28 mouse cellular contexts compared by ENCODE assay signal in the genomic region with DNA sequence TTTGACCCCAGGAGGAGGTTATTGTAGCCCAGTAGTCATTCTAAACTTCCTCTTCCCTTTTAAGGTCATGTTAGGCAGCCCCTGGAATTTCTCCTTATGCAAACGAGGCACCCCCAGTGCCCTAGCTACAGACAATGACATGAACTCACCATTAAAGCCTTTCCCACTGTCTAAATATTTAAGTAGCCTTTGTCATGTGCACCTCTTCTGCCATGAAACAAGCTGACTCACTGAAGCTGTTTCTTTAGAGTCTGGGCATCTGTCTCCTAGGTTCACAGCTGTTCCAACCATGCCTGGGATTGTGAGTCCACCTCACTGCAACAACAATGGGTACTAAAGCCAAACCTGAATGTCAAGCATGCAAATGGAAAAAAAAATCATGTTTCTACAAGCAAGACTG.
"Had no signal": no experiment of that assay in that cellular context is flagged by ENCODE, and none has a peak within 500 bp of the region (broad histone marks: within the 10 kb centered on the region; RNA-seq: fewer than 3 reads in every experiment).

No protein-coding gene starts in this region.

- H3K27ac ChIP-seq: gastrocnemius, adult 2 months; heart, embryonic 10.5 days; hindbrain, embryonic 10.5 days; hindbrain, embryonic 12.5 days; hindbrain, embryonic 14.5 days; intestine, embryonic 15.5 days; kidney, embryonic 15.5 days; kidney, postnatal 0 days; limb, embryonic 13.5 days; limb, embryonic 15.5 days; liver, embryonic 12.5 days; liver, embryonic 14.5 days had no signal

- DNase-seq: gastrocnemius, adult 2 months; gastrocnemius, postnatal 10 days; gastrocnemius, postnatal 25 days; heart, adult 18-20 months; heart, postnatal 10 days; heart, postnatal 4 days; kidney, adult 18-20 months; kidney, adult 9 months; kidney, postnatal 14 days; kidney, postnatal 36 days; layer of hippocampus, adult 9-11 months; layer of hippocampus, postnatal 36 days; left cerebral cortex, postnatal 4 days had no signal

- H3K9me3 ChIP-seq: hindbrain, embryonic 10.5 days; hindbrain, embryonic 12.5 days; intestine, embryonic 15.5 days; kidney, embryonic 15.5 days; limb, embryonic 13.5 days; limb, embryonic 15.5 days; liver, embryonic 12.5 days had no signal

- H3K4me2 ChIP-seq: heart, embryonic 12.5 days; hindbrain, embryonic 12.5 days; hindbrain, embryonic 14.5 days; intestine, embryonic 15.5 days; kidney, embryonic 15.5 days; limb, embryonic 13.5 days; limb, embryonic 15.5 days; liver, embryonic 12.5 days had no signal

- H3K4me3 ChIP-seq: gastrocnemius, adult 2 months; heart, embryonic 10.5 days; heart, embryonic 12.5 days; hindbrain, embryonic 10.5 days; hindbrain, embryonic 12.5 days; intestine, embryonic 15.5 days; kidney, embryonic 15.5 days; limb, embryonic 13.5 days; limb, embryonic 15.5 days; liver, embryonic 12.5 days had no signal

- H3K9ac ChIP-seq: heart, embryonic 12.5 days; hindbrain, embryonic 12.5 days; hindbrain, embryonic 14.5 days; intestine, embryonic 15.5 days; kidney, embryonic 15.5 days; limb, embryonic 13.5 days; limb, embryonic 15.5 days; liver, embryonic 12.5 days; liver, embryonic 14.5 days had no signal

- H3K4me1 ChIP-seq: heart, embryonic 10.5 days; heart, embryonic 12.5 days; hindbrain, embryonic 10.5 days; hindbrain, embryonic 12.5 days; intestine, embryonic 15.5 days; kidney, embryonic 15.5 days; limb, embryonic 13.5 days; limb, embryonic 15.5 days; liver, embryonic 12.5 days had no signal

- H3K36me3 ChIP-seq: heart, embryonic 10.5 days; heart, embryonic 12.5 days; hindbrain, embryonic 10.5 days; hindbrain, embryonic 12.5 days; intestine, embryonic 15.5 days; kidney, embryonic 15.5 days; limb, embryonic 13.5 days; limb, embryonic 15.5 days; liver, embryonic 12.5 days had no signal

- H3K27me3 ChIP-seq: heart, embryonic 12.5 days; hindbrain, embryonic 12.5 days; intestine, embryonic 15.5 days; kidney, embryonic 15.5 days; limb, embryonic 13.5 days; limb, embryonic 15.5 days; liver, embryonic 12.5 days had no signal

- ATAC-seq: hindbrain, embryonic 16.5 days; inflammation-experienced regulatory T-cells, adult 6 months; intestine, embryonic 15.5 days; intestine, postnatal 0 days; liver, embryonic 12.5 days had no signal
